Mouse (Mus musculus) spleen, adult 2 months (tissue): ENCODE measurements around the gene Hdac10.
A peak's percentile ranks its signal among the peaks of the same experiment; 100 is the strongest.

Experiments used
- CTCF ChIP-seq: fragments of 200-500 bp; IDR thresholded peaks from 2 replicates; pipeline ENCODE4 v1.5.1; 2011; ENCODE audit warnings: mild to moderate bottlenecking, inconsistent platforms; ENCODE audit not compliant: insufficient read depth, insufficient read length, insufficient replicate concordance; ENCODE audit errors: extremely low read depth
- POLR2A ChIP-seq: fragments of 200-500 bp; IDR thresholded peaks from 2 replicates; pipeline ENCODE4 v1.6.1; 2011; ENCODE audit warnings: low read depth, low read length, inconsistent platforms

GRCm38 (mm10) chr15:89128382-89129350 lies at the start of gene Hdac10:
- TF ChIP-seq CTCF: peak; percentile 69; the same call in 1 of the 2 replicates
- peak; percentile 66 for TF ChIP-seq POLR2A
